Mouse (Mus musculus): ENCODE measurements around the gene Rsbn1l.
"Not testable (repeated sequence)": the region's sequence is repeated elsewhere in the genome, so short reads cannot be mapped to it uniquely, and the experiment has no call there.

Rsbn1l gene

GRCm38 (mm10) chr5:20950516-20950854, 5.7 kb downstream of the Rsbn1l start:
- no peak for DNase-seq (ENCODE audit: low read depth, low spot score)

GRCm38 (mm10) chr5:20950093-20950492, 6.1 kb downstream of the Rsbn1l start:
- no peak for DNase-seq (ENCODE audit: low read depth, low spot score)

GRCm38 (mm10) chr5:20946906-20947305, 9.3 kb downstream of the Rsbn1l start:
- no peak for DNase-seq (ENCODE audit: low read depth, low spot score)

- DNase-seq (ENCODE audit: low read depth, low spot score): peak; percentile 58
Measured at GRCm38 (mm10) chr5:20944961-20945748, 11.0 kb downstream of the Rsbn1l start.

- not testable (repeated sequence) for DNase-seq (ENCODE audit: low read depth, low spot score)
Measured at GRCm38 (mm10) chr5:20943791-20944190, 12.4 kb downstream of the Rsbn1l start.

GRCm38 (mm10) chr5:20942523-20942922, 13.7 kb downstream of the Rsbn1l start:
- no peak for DNase-seq (ENCODE audit: low read depth, low spot score)

- no peak for DNase-seq (ENCODE audit: low read depth, low spot score)
Measured at GRCm38 (mm10) chr5:20941205-20941604, 15.0 kb downstream of the Rsbn1l start.

- DNase-seq (ENCODE audit: low read depth, low spot score): no peak
Measured at GRCm38 (mm10) chr5:20940696-20941095, 15.5 kb downstream of the Rsbn1l start.

- no peak for DNase-seq (ENCODE audit: low read depth, low spot score)
Measured at GRCm38 (mm10) chr5:20940040-20940571, 16.1 kb downstream of the Rsbn1l start.

GRCm38 (mm10) chr5:20938523-20938922, 17.7 kb downstream of the Rsbn1l start:
- no peak for DNase-seq (ENCODE audit: low read depth, low spot score)

GRCm38 (mm10) chr5:20935934-20936333, 20.3 kb downstream of the Rsbn1l start:
- no peak for DNase-seq (ENCODE audit: low read depth, low spot score)

- no peak for DNase-seq (ENCODE audit: low read depth, low spot score)
Measured at GRCm38 (mm10) chr5:20932585-20932984, 23.6 kb downstream of the Rsbn1l start.

GRCm38 (mm10) chr5:20931300-20931699, 24.9 kb downstream of the Rsbn1l start:
- no peak for DNase-seq (ENCODE audit: low read depth, low spot score)

GRCm38 (mm10) chr5:20930430-20930829, 25.8 kb downstream of the Rsbn1l start:
- no peak for DNase-seq (ENCODE audit: low read depth, low spot score)

GRCm38 (mm10) chr5:20929669-20930151, 26.5 kb downstream of the Rsbn1l start:
- no peak for DNase-seq (ENCODE audit: low read depth, low spot score)

- DNase-seq (ENCODE audit: low read depth, low spot score): no peak
Measured at GRCm38 (mm10) chr5:20925451-20925850, 30.7 kb downstream of the Rsbn1l start.

GRCm38 (mm10) chr5:20924608-20925007, 31.6 kb downstream of the Rsbn1l start:
- DNase-seq (ENCODE audit: low read depth, low spot score): no peak

- no peak for DNase-seq (ENCODE audit: low read depth, low spot score)
Measured at GRCm38 (mm10) chr5:20919566-20919965, 36.6 kb downstream of the Rsbn1l start.

GRCm38 (mm10) chr5:20918967-20919366, 37.2 kb downstream of the Rsbn1l start:
- no peak for DNase-seq (ENCODE audit: low read depth, low spot score)

- DNase-seq (ENCODE audit: low read depth, low spot score): peak; percentile 78
Measured at GRCm38 (mm10) chr5:20913372-20914275, 42.6 kb downstream of the Rsbn1l start.

- no peak for DNase-seq (ENCODE audit: low read depth, low spot score)
Measured at GRCm38 (mm10) chr5:20911741-20912140, 44.5 kb downstream of the Rsbn1l start.

- peak; percentile 17 for DNase-seq (ENCODE audit: low read depth, low spot score)
Measured at GRCm38 (mm10) chr5:20906191-20906590, 50.0 kb downstream of the Rsbn1l start.

All from R1 (cell line).